Mouse (Mus musculus) limb, embryonic 10.5 days (tissue): ENCODE data around the gene Trim63. TPM values are rescaled to one million over a fixed set of nuclear protein-coding genes. Genes with fewer than 3 reads are reported as not detected.

Experiments
- DNase-seq: peaks from one replicate; pipeline ENCODE4 v3.0.0-alpha.2; 2017; ENCODE audit warnings: low spot score
- H3K27ac ChIP-seq: fragments of 300-500 bp; sonication (generic); 2 replicates; pipeline ENCODE4 v1.5.1; 2016; ENCODE audit warnings: mild to moderate bottlenecking
- H3K27me3 ChIP-seq: fragments of 300-500 bp; sonication (generic); 2 replicates; pipeline ENCODE4 v1.6.1; 2016; ENCODE audit warnings: low read depth, mild to moderate bottlenecking; ENCODE audit not compliant: poor library complexity, severe bottlenecking
- H3K36me3 ChIP-seq: fragments of 300-500 bp; sonication (generic); 2 replicates; pipeline ENCODE4 v1.6.1; 2016; ENCODE audit warnings: mild to moderate bottlenecking, moderate library complexity
- H3K4me1 ChIP-seq: fragments of 300-500 bp; sonication (generic); 2 replicates; pipeline ENCODE4 v1.6.1; 2016
- H3K4me3 ChIP-seq: fragments of 300-500 bp; sonication (generic); 2 replicates; pipeline ENCODE4 v1.5.1; 2016; ENCODE audit warnings: mild to moderate bottlenecking, moderate library complexity
- H3K9me3 ChIP-seq: fragments of 300-500 bp; sonication (generic); replicated peaks from 2 replicates; pipeline ENCODE4 v1.6.1; 2016; ENCODE audit warnings: mild to moderate bottlenecking
- WGBS: fragments of 180-500 bp; shearing (Covaris S2); methylation state at CpG from one replicate; pipeline ENCODE4 v1.1.7; 2016; 5-methylcytosine and 5-hydroxymethylcytosine counted together
- polyA plus RNA-seq: library from polyadenylated mRNA; unstranded; fragments of >200 nt; fragmentation: Nextera tagmentation; extraction: Ambion mirVana; gene quantifications from 2 replicates; pipeline ENCODE4 v1.2.1, GENCODE M21; 2016

The Trim63 gene
- polyA plus RNA-seq, 1 experiment from 2014 or later: 0.95 TPM

GRCm38 (mm10) chr4:134370649-134371221 is 55.8 kb downstream of the Trim63 start:
- Histone ChIP-seq H3K36me3 (no peaks in the 10 kb centered on the region), H3K4me3 (peak overlapping the region; percentile 60), H3K9me3 (no peaks in the 10 kb centered on the region), H3K4me1 (peaks cover 25% of the 10 kb centered on the region), H3K27ac (no peak overlapping the region), H3K27me3 (peaks cover 81% of the 10 kb centered on the region)
- WGBS: 1% methylated on average over 18 of the region's 18 CpGs
- DNase-seq: no peak

GRCm38 (mm10) chr4:134371316-134371855 is 56.5 kb downstream of the Trim63 start:
- Histone ChIP-seq H3K4me1 (peaks cover 25% of the 10 kb centered on the region), H3K36me3 (no peaks in the 10 kb centered on the region), H3K9me3 (no peaks in the 10 kb centered on the region), H3K27ac (no peak overlapping the region), H3K4me3 (peak overlapping the region; percentile 60), H3K27me3 (peaks cover 76% of the 10 kb centered on the region)
- WGBS: 1% methylated on average over 17 of the region's 17 CpGs
- DNase-seq: no peak

- Histone ChIP-seq H3K27me3 (peaks cover 66% of the 10 kb centered on the region), H3K4me3 (peak overlapping the region; percentile 60), H3K9me3 (0 out of 2 replicates have a peak, but pooled peaks cover 2% of the 10 kb centered on the region), H3K4me1 (peaks cover 25% of the 10 kb centered on the region), H3K27ac (no peak overlapping the region), H3K36me3 (no peaks in the 10 kb centered on the region)
- peak; percentile 78 for DNase-seq
- under 1% methylated on average over 16 of the region's 16 CpGs for WGBS
Observed at GRCm38 (mm10) chr4:134372294-134372747, 57.4 kb downstream of the Trim63 start.

GRCm38 (mm10) chr4:134373295-134373694 is 58.4 kb downstream of the Trim63 start:
- 77% methylated on average over 8 of the region's 8 CpGs for WGBS
- H3K4me3 ChIP-seq: no peak overlapping the region
- 0 out of 2 replicates have a peak, but pooled peaks cover 2% of the 10 kb centered on the region for H3K9me3 ChIP-seq
- no peak for DNase-seq
- H3K4me1 ChIP-seq: peaks cover 29% of the 10 kb centered on the region
- H3K27me3 ChIP-seq: peaks cover 57% of the 10 kb centered on the region
- H3K36me3 ChIP-seq: no peaks in the 10 kb centered on the region
- no peak overlapping the region for H3K27ac ChIP-seq

DNA sequence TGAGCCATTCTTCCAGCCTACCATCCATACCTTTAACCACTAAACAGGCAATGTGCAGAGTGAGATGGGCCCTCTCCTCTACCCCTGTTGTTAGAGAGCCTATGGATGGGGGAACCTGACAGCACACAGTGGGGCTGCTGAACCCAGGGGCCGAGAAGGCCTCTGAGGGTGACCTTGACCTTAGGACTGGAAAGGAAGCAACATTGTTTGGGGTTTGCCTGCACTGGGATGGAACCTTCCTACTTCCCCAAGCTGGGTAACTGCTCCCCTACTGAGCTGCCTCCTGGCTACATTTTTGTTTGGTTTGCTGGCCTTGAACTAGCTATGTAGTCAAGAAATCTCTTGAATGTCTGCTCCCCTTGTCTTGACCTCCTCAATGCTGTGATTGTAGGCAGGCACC is 59.4 kb downstream of the Trim63 start:
- 64% methylated on average over 1 of the region's 1 CpGs for WGBS
- H3K4me3 ChIP-seq: no peak overlapping the region
- DNase-seq: no peak
- H3K9me3 ChIP-seq: 0 out of 2 replicates have a peak, but pooled peaks cover 2% of the 10 kb centered on the region
- H3K4me1 ChIP-seq: peaks cover 37% of the 10 kb centered on the region
- H3K36me3 ChIP-seq: no peaks in the 10 kb centered on the region
- peaks cover 47% of the 10 kb centered on the region for H3K27me3 ChIP-seq
- no peak overlapping the region for H3K27ac ChIP-seq

DNA sequence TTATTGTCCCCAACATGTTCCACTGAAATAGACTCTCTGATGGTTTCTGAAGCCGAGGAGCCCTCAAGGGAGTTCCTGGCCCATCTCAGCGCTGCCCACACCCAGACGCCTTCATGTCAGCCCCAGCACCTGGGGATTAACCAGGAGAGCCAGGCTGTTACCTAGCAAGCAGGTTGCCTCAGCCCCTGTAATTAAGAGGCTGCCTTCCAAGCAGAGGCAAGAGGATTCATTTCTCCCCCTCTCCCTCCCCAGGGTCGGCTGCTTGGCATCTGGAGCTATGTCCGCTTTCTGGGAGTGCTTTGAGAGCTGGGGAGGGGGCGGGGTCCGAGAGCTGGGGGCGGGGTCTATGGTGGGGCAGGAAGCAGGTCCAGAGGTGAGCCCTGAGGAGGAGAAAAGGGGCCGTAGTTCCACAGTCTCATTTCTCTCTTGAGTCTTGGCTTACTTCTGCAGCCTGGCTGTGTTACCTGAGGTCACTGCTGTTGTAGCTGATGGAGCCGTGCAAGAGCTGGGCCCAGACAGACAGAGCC is 63.2 kb downstream of the Trim63 start:
- H3K9me3 ChIP-seq: 0 out of 2 replicates have a peak, but pooled peaks cover 2% of the 10 kb centered on the region
- DNase-seq: no peak
- peaks cover 12% of the 10 kb centered on the region for H3K4me1 ChIP-seq
- H3K4me3 ChIP-seq: no peak overlapping the region
- peak overlapping the region; percentile 61; the same call in 1 of the 2 replicates for H3K27ac ChIP-seq
- peaks cover 11% of the 10 kb centered on the region for H3K27me3 ChIP-seq
- no peaks in the 10 kb centered on the region for H3K36me3 ChIP-seq
- WGBS: 34% methylated on average over 10 of the region's 10 CpGs

Other genes starting within 250 kb of the Trim63 start
- gene Cd52, start 220.0 kb upstream of the Trim63 start, polyA plus RNA-seq: 2.4 and 3.9 TPM in 2 replicates
- gene Ubxn11, start 212.6 kb upstream of the Trim63 start, polyA plus RNA-seq: 5.1 and 6.5 TPM in 2 replicates
- gene Sh3bgrl3, start 186.3 kb upstream of the Trim63 start, polyA plus RNA-seq: 280 and 308 TPM in 2 replicates
- 27.1 and 29.1 TPM in 2 replicates for gene Cep85, start 128.0 kb upstream of the Trim63 start, polyA plus RNA-seq
- gene Gm7534, start 112.1 kb upstream of the Trim63 start, polyA plus RNA-seq: not detected in 2 replicates
- gene Catsper4, start 87.7 kb upstream of the Trim63 start, polyA plus RNA-seq: not detected in 2 replicates
- gene Cnksr1, start 76.7 kb upstream of the Trim63 start, polyA plus RNA-seq: 0.76 and 1.1 TPM in 2 replicates
- 0.60 and 0.79 TPM in 2 replicates for gene E130218I03Rik, start 71.5 kb upstream of the Trim63 start, polyA plus RNA-seq
- gene Zfp593, start 69.5 kb upstream of the Trim63 start, polyA plus RNA-seq: 19.0 and 23.5 TPM in 2 replicates
- not detected in 2 replicates for gene Gm30191, start 68.2 kb upstream of the Trim63 start, polyA plus RNA-seq
- gene Grrp1, start 61.0 kb upstream of the Trim63 start, polyA plus RNA-seq: 9.2 and 10.9 TPM in 2 replicates
- gene Pdik1l, start 27.2 kb upstream of the Trim63 start, polyA plus RNA-seq: 13.9 and 19.6 TPM in 2 replicates
- not detected in 2 replicates for gene Slc30a2, start 28.1 kb downstream of the Trim63 start, polyA plus RNA-seq
- 0.44 and 0.75 TPM in 2 replicates for gene Extl1, start 68.7 kb downstream of the Trim63 start, polyA plus RNA-seq
- 8.1 and 8.6 TPM in 2 replicates for gene Pafah2, start 81.2 kb downstream of the Trim63 start, polyA plus RNA-seq
- gene Stmn1, start 153.2 kb downstream of the Trim63 start, polyA plus RNA-seq: 1,855 and 1,993 TPM in 2 replicates
- 1.2 TPM in 2 replicates for gene Paqr7, start 181.6 kb downstream of the Trim63 start, polyA plus RNA-seq
- 21.9 and 29.6 TPM in 2 replicates for gene Aunip, start 195.9 kb downstream of the Trim63 start, polyA plus RNA-seq
- gene Mtfr1l, start 220.3 kb downstream of the Trim63 start, polyA plus RNA-seq: 104 and 109 TPM in 2 replicates
- gene Selenon, start 237.0 kb downstream of the Trim63 start, polyA plus RNA-seq: 10.9 and 13.4 TPM in 2 replicates